Mouse (Mus musculus): ENCODE results near the gene Uhrf2. TPM values are rescaled to one million over a fixed set of nuclear protein-coding genes. Genes with fewer than 3 reads are reported as not detected.

The Uhrf2 gene
- polyA plus RNA-seq, 1 experiment from 2014 or later, result 57.0 TPM

GRCm38 (mm10) chr19:30090163-30090562, 59.9 kb downstream of the Uhrf2 start:
- no peaks in the 10 kb centered on the region for H3K27me3 ChIP-seq (replicated peaks)
- no peak for ATAC-seq (replicated peaks)
- WGBS, result 85% methylated on average over 6 of the region's 6 CpGs
- no peak overlapping the region for H3K4me3 ChIP-seq
- H3K4me1 ChIP-seq, result no peaks in the 10 kb centered on the region
- no peak overlapping the region for H3K4me2 ChIP-seq
- no peaks in the 10 kb centered on the region for H3K9me3 ChIP-seq
- peaks cover 27% of the 10 kb centered on the region; the same call in 1 of the 2 replicates for H3K36me3 ChIP-seq (replicated peaks)
- H3K27ac ChIP-seq, result no peak overlapping the region
- no peak overlapping the region for H3K9ac ChIP-seq

GRCm38 (mm10) chr19:30091644-30092295, 61.5 kb downstream of the Uhrf2 start:
- no peak overlapping the region for H3K9ac ChIP-seq
- 81% methylated on average over 12 of the region's 12 CpGs for WGBS
- H3K36me3 ChIP-seq (replicated peaks), result peaks cover 22% of the 10 kb centered on the region; the same call in 1 of the 2 replicates

GRCm38 (mm10) chr19:30096186-30096585, 65.9 kb downstream of the Uhrf2 start:
- Histone ChIP-seq H3K9ac (no peak overlapping the region), H3K36me3 (replicated peaks) (peaks cover 21% of the 10 kb centered on the region; the same call in 1 of the 2 replicates), H3K4me1 (peaks cover 8% of the 10 kb centered on the region; the same call in 1 of the 2 replicates), H3K27me3 (replicated peaks) (no peaks in the 10 kb centered on the region), H3K4me2 (no peak overlapping the region), H3K27ac (peak overlapping the region; percentile 58; the same call in 1 of the 2 replicates), H3K4me3 (no peak overlapping the region), H3K9me3 (no peaks in the 10 kb centered on the region)
- WGBS, result 32% methylated on average over 3 of the region's 3 CpGs
- peak; percentile 68 for ATAC-seq (replicated peaks)

More at GRCm38 (mm10) chr19:30091644-30092295, 61.5 kb downstream of the Uhrf2 start:
- Histone ChIP-seq H3K27me3 (replicated peaks) (no peaks in the 10 kb centered on the region), H3K4me3 (no peak overlapping the region), H3K4me2 (no peak overlapping the region), H3K4me1 (peaks cover 4% of the 10 kb centered on the region; the same call in 1 of the 2 replicates), H3K27ac (no peak overlapping the region), H3K9me3 (no peaks in the 10 kb centered on the region)
- ATAC-seq (replicated peaks), result no peak

- no peak overlapping the region for H3K9ac ChIP-seq
- H3K4me3 ChIP-seq, result no peak overlapping the region
- H3K9me3 ChIP-seq, result no peaks in the 10 kb centered on the region
- no peak overlapping the region for H3K4me2 ChIP-seq
- no peaks in the 10 kb centered on the region for H3K27me3 ChIP-seq (replicated peaks)
- 48% methylated on average over 4 of the region's 4 CpGs for WGBS
- peak overlapping the region; percentile 58; the same call in 1 of the 2 replicates for H3K27ac ChIP-seq
- H3K4me1 ChIP-seq, result peaks cover 8% of the 10 kb centered on the region; the same call in 1 of the 2 replicates
- peak; percentile 40 for ATAC-seq (replicated peaks)
- H3K36me3 ChIP-seq (replicated peaks), result peaks cover 19% of the 10 kb centered on the region; the same call in 1 of the 2 replicates
Observed at GRCm38 (mm10) chr19:30097039-30097438, 66.7 kb downstream of the Uhrf2 start.

GRCm38 (mm10) chr19:30100571-30100970, 70.3 kb downstream of the Uhrf2 start:
- H3K27ac ChIP-seq, result no peak overlapping the region

GRCm38 (mm10) chr19:30102620-30103019, 72.3 kb downstream of the Uhrf2 start:
- no peak for ATAC-seq (replicated peaks)
- no peak overlapping the region for H3K4me2 ChIP-seq
- 0 out of 2 replicates have a peak, but pooled peaks cover 8% of the 10 kb centered on the region for H3K36me3 ChIP-seq (replicated peaks)
- H3K4me1 ChIP-seq, result peaks cover 13% of the 10 kb centered on the region
- no peak overlapping the region for H3K4me3 ChIP-seq
- no peaks in the 10 kb centered on the region for H3K9me3 ChIP-seq
- H3K27me3 ChIP-seq (replicated peaks), result no peaks in the 10 kb centered on the region
- H3K9ac ChIP-seq, result no peak overlapping the region
- 93% methylated on average over 6 of the region's 6 CpGs for WGBS
- H3K27ac ChIP-seq, result no peak overlapping the region

More at GRCm38 (mm10) chr19:30100571-30100970, 70.3 kb downstream of the Uhrf2 start:
- no peak overlapping the region for H3K9ac ChIP-seq
- 93% methylated on average over 12 of the region's 12 CpGs for WGBS
- no peaks in the 10 kb centered on the region for H3K27me3 ChIP-seq (replicated peaks)
- H3K4me3 ChIP-seq, result no peak overlapping the region
- H3K36me3 ChIP-seq (replicated peaks), result 0 out of 2 replicates have a peak, but pooled peaks cover 8% of the 10 kb centered on the region
- no peaks in the 10 kb centered on the region for H3K9me3 ChIP-seq
- ATAC-seq (replicated peaks), result no peak
- no peak overlapping the region for H3K4me2 ChIP-seq
- peaks cover 8% of the 10 kb centered on the region; the same call in 1 of the 2 replicates for H3K4me1 ChIP-seq

GRCm38 (mm10) chr19:30105045-30105842, 74.9 kb downstream of the Uhrf2 start:
- H3K9ac ChIP-seq, result no peak overlapping the region
- H3K9me3 ChIP-seq, result no peaks in the 10 kb centered on the region
- no peak overlapping the region for H3K4me3 ChIP-seq
- H3K27me3 ChIP-seq (replicated peaks), result no peaks in the 10 kb centered on the region
- H3K27ac ChIP-seq, result no peak overlapping the region
- no peak overlapping the region for H3K4me2 ChIP-seq
- 94% methylated on average over 6 of the region's 6 CpGs for WGBS
- ATAC-seq (replicated peaks), result no peak
- H3K4me1 ChIP-seq, result peaks cover 31% of the 10 kb centered on the region
- no peaks in the 10 kb centered on the region for H3K36me3 ChIP-seq (replicated peaks)

- no peak overlapping the region for H3K9ac ChIP-seq
- no peaks in the 10 kb centered on the region for H3K27me3 ChIP-seq (replicated peaks)
- no peaks in the 10 kb centered on the region for H3K36me3 ChIP-seq (replicated peaks)
- peak overlapping the region; percentile 65 for H3K27ac ChIP-seq
- H3K4me2 ChIP-seq, result no peak overlapping the region
- no peak overlapping the region for H3K4me3 ChIP-seq
- peaks cover 31% of the 10 kb centered on the region for H3K4me1 ChIP-seq
- 0 out of 2 replicates have a peak, but pooled peaks have one; percentile 16 for ATAC-seq (replicated peaks)
- no peaks in the 10 kb centered on the region for H3K9me3 ChIP-seq
- 33% methylated on average over 10 of the region's 10 CpGs for WGBS
Observed at GRCm38 (mm10) chr19:30107221-30107845, 77.0 kb downstream of the Uhrf2 start.

GRCm38 (mm10) chr19:30108616-30109015, 78.3 kb downstream of the Uhrf2 start:
- ATAC-seq (replicated peaks), result peak; percentile 72
- Histone ChIP-seq H3K27me3 (replicated peaks) (no peaks in the 10 kb centered on the region), H3K36me3 (replicated peaks) (no peaks in the 10 kb centered on the region), H3K4me1 (peaks cover 31% of the 10 kb centered on the region), H3K9me3 (no peaks in the 10 kb centered on the region), H3K27ac (peak overlapping the region; percentile 80), H3K4me3 (no peak overlapping the region), H3K4me2 (peak overlapping the region; percentile 14; the same call in 1 of the 2 replicates), H3K9ac (no peak overlapping the region)

GRCm38 (mm10) chr19:30109122-30109521, 78.8 kb downstream of the Uhrf2 start:
- peak; percentile 76 for ATAC-seq (replicated peaks)
- peak overlapping the region; percentile 80 for H3K27ac ChIP-seq
- no peaks in the 10 kb centered on the region for H3K36me3 ChIP-seq (replicated peaks)
- H3K9ac ChIP-seq, result no peak overlapping the region
- H3K27me3 ChIP-seq (replicated peaks), result no peaks in the 10 kb centered on the region
- WGBS, result 19% methylated on average over 6 of the region's 6 CpGs
- H3K4me2 ChIP-seq, result peak overlapping the region; percentile 5; the same call in 1 of the 2 replicates
- no peak overlapping the region for H3K4me3 ChIP-seq
- H3K4me1 ChIP-seq, result peaks cover 33% of the 10 kb centered on the region
- H3K9me3 ChIP-seq, result no peaks in the 10 kb centered on the region

- H3K9ac ChIP-seq, result no peak overlapping the region
- H3K4me1 ChIP-seq, result peaks cover 54% of the 10 kb centered on the region
- ATAC-seq (replicated peaks), result no peak
- no peak overlapping the region for H3K4me2 ChIP-seq
- H3K9me3 ChIP-seq, result no peaks in the 10 kb centered on the region
- WGBS, result 94% methylated on average over 3 of the region's 3 CpGs
- no peaks in the 10 kb centered on the region for H3K27me3 ChIP-seq (replicated peaks)
- H3K4me3 ChIP-seq, result no peak overlapping the region
- no peaks in the 10 kb centered on the region for H3K36me3 ChIP-seq (replicated peaks)
- no peak overlapping the region for H3K27ac ChIP-seq
Observed at GRCm38 (mm10) chr19:30111421-30111820, 81.1 kb downstream of the Uhrf2 start.

Measured in midbrain, embryonic 15.5 days (tissue).